Mouse (Mus musculus) liver, postnatal 0 days (tissue): ENCODE results near the gene Htr6.

Experiments
- CTCF ChIP-seq: sonication (generic); IDR thresholded peaks from 2 replicates; pipeline ENCODE4 v1.5.1; 2016; ENCODE audit warnings: antibody characterized with exemption, low read depth
- EP300 ChIP-seq: IDR thresholded peaks from 2 replicates; pipeline ENCODE4 v1.6.1; 2016; ENCODE audit warnings: antibody characterized with exemption, low read depth, mild to moderate bottlenecking

- no peak for TF ChIP-seq EP300
- no peak for TF ChIP-seq CTCF
Measured at GRCm38 (mm10) chr4:139090303-139090940, 15.1 kb upstream of the Htr6 start.
